Mouse (Mus musculus) stomach, embryonic 16.5 days (tissue): Measurements from ENCODE around the gene Sept3. TPM values are rescaled to one million over a fixed set of nuclear protein-coding genes. Genes with fewer than 3 reads are reported as not detected.
A peak's percentile ranks its signal among the peaks of the same experiment; 100 is the strongest.
"Not testable (repeated sequence)": the region's sequence is repeated elsewhere in the genome, so short reads cannot be mapped to it uniquely, and the experiment has no call there.

Experiments used
- ATAC-seq: fragments of 200-750 bp; cut with Nextera tagmentation; 2 replicates; pipeline ENCODE4 v1.8.0; 2017; ENCODE audit warnings: moderate number of reproducible peaks, moderate TSS enrichment; ENCODE audit not compliant: insufficient read depth, low FRiP score
- H3K27ac ChIP-seq: fragments of 300-500 bp; sonication (generic); 2 replicates; pipeline ENCODE4 v1.5.1; 2014; ENCODE audit warnings: low read length
- H3K27me3 ChIP-seq: fragments of 300-500 bp; sonication (generic); 2 replicates; pipeline ENCODE4 v1.6.1; 2014; ENCODE audit warnings: low read length, control low read depth, mixed read lengths; ENCODE audit not compliant: control insufficient read depth, insufficient read depth
- H3K36me3 ChIP-seq: fragments of 300-500 bp; sonication (generic); 2 replicates; pipeline ENCODE4 v1.6.1; 2014; ENCODE audit warnings: low read length; ENCODE audit not compliant: control insufficient read depth, insufficient read depth
- H3K4me1 ChIP-seq: fragments of 300-500 bp; sonication (generic); 2 replicates; pipeline ENCODE4 v1.6.1; 2014; ENCODE audit warnings: low read length, control low read depth, mixed read lengths; ENCODE audit not compliant: control insufficient read depth, insufficient read depth
- H3K4me2 ChIP-seq: fragments of 300-500 bp; sonication (generic); 2 replicates; pipeline ENCODE4 v1.6.1; 2014; ENCODE audit warnings: low read depth, low read length, mixed read lengths
- H3K4me3 ChIP-seq: fragments of 300-500 bp; sonication (generic); replicated peaks from 2 replicates; pipeline ENCODE4 v1.5.1; 2014; ENCODE audit warnings: mild to moderate bottlenecking, low read length
- H3K9ac ChIP-seq: fragments of 300-500 bp; sonication (generic); 2 replicates; pipeline ENCODE4 v1.6.1; 2014; ENCODE audit warnings: low read length
- H3K9me3 ChIP-seq: fragments of 300-500 bp; sonication (generic); replicated peaks from 2 replicates; pipeline ENCODE4 v1.6.1; 2016; ENCODE audit warnings: low read length, control low read depth; ENCODE audit not compliant: control insufficient read depth
- WGBS: fragments of 180-500 bp; shearing (Covaris S2); extraction: QIAGEN DNeasy Blood & Tissue Kit; methylation state at CpG from one replicate; pipeline ENCODE4 v1.1.7; 2014; 5-methylcytosine and 5-hydroxymethylcytosine counted together
- polyA plus RNA-seq: library from polyadenylated mRNA; unstranded; fragments of >200 nt; fragmentation: Nextera tagmentation; extraction: Ambion mirVana; gene quantifications from 2 replicates; pipeline ENCODE4 v1.2.1, GENCODE M21; 2015

Gene Sept3
- polyA plus RNA-seq, 1 experiment from 2014 or later = 6.1 TPM

GRCm38 (mm10) chr15:82243311-82243710 is 31.4 kb upstream of the Sept3 start:
- Histone ChIP-seq H3K36me3 (no peaks in the 10 kb centered on the region), H3K9me3 (no peaks in the 10 kb centered on the region), H3K9ac (peak overlapping the region; percentile 75), H3K4me1 (peaks cover 7% of the 10 kb centered on the region; the same call in 1 of the 2 replicates), H3K4me2 (peak overlapping the region; percentile 90), H3K27me3 (no peaks in the 10 kb centered on the region), H3K4me3 (peak overlapping the region; percentile 82), H3K27ac (no peak overlapping the region)
- no peak for ATAC-seq
- WGBS = 71% methylated on average over 3 of the region's 3 CpGs

- peak; percentile 8; the same call in 1 of the 2 replicates for ATAC-seq
- Histone ChIP-seq H3K4me2 (peak overlapping the region; percentile 90), H3K9me3 (no peaks in the 10 kb centered on the region), H3K27me3 (no peaks in the 10 kb centered on the region), H3K9ac (peak overlapping the region; percentile 75), H3K4me1 (peaks cover 7% of the 10 kb centered on the region; the same call in 1 of the 2 replicates), H3K27ac (peak overlapping the region; percentile 10; the same call in 1 of the 2 replicates), H3K36me3 (no peaks in the 10 kb centered on the region), H3K4me3 (peak overlapping the region; percentile 82)
- 2% methylated on average over 12 of the region's 12 CpGs for WGBS
Measured at GRCm38 (mm10) chr15:82243742-82244114, 31.0 kb upstream of the Sept3 start.

- WGBS = 0% methylated on average over 65 of the region's 65 CpGs
- Histone ChIP-seq H3K9me3 (no peaks in the 10 kb centered on the region), H3K4me1 (peaks cover 7% of the 10 kb centered on the region; the same call in 1 of the 2 replicates), H3K4me2 (peak within 1 kb of the TSS; percentile 90), H3K9ac (peak within 1 kb of the TSS; percentile 75), H3K27me3 (no peaks in the 10 kb centered on the region), H3K27ac (peak within 1 kb of the TSS; percentile 71), H3K36me3 (no peaks in the 10 kb centered on the region), H3K4me3 (peak within 1 kb of the TSS; percentile 82)
- ATAC-seq = peak; percentile 97
Measured at GRCm38 (mm10) chr15:82244115-82244804, 30.4 kb upstream of the Sept3 start, which contains the start of gene Cenpm. Gene Cenpm, minus strand, starts transcription at chr15:82244748.

GRCm38 (mm10) chr15:82244805-82245161 is 29.9 kb upstream of the Sept3 start:
- peak overlapping the region; percentile 71 for H3K27ac ChIP-seq

GRCm38 (mm10) chr15:82247131-82247776 is 27.4 kb upstream of the Sept3 start:
- H3K9ac ChIP-seq = no peak overlapping the region
- H3K36me3 ChIP-seq = no peaks in the 10 kb centered on the region
- no peaks in the 10 kb centered on the region for H3K9me3 ChIP-seq
- 62% methylated on average over 3 of the region's 3 CpGs for WGBS
- no peaks in the 10 kb centered on the region for H3K27me3 ChIP-seq
- H3K27ac ChIP-seq = no peak overlapping the region
- H3K4me1 ChIP-seq = peaks cover 7% of the 10 kb centered on the region; the same call in 1 of the 2 replicates
- H3K4me3 ChIP-seq = no peak overlapping the region
- no peak for ATAC-seq
- no peak overlapping the region for H3K4me2 ChIP-seq

More at GRCm38 (mm10) chr15:82244805-82245161, 29.9 kb upstream of the Sept3 start:
- not testable (repeated sequence) for H3K4me1 ChIP-seq, H3K9me3 ChIP-seq, H3K36me3 ChIP-seq, H3K27me3 ChIP-seq
- ATAC-seq = 0 out of 2 replicates have a peak, but pooled peaks have one; percentile 2
- Histone ChIP-seq H3K9ac (peak overlapping the region; percentile 75), H3K4me3 (peak overlapping the region; percentile 82), H3K4me2 (peak overlapping the region; percentile 90)
- WGBS = 22% methylated on average over 9 of the region's 9 CpGs

- WGBS = 95% methylated on average over 3 of the region's 3 CpGs
- Histone ChIP-seq H3K4me3 (no peak overlapping the region), H3K27me3 (no peaks in the 10 kb centered on the region), H3K4me1 (no peaks in the 10 kb centered on the region), H3K9ac (no peak overlapping the region), H3K4me2 (no peak overlapping the region), H3K27ac (no peak overlapping the region), H3K36me3 (no peaks in the 10 kb centered on the region), H3K9me3 (no peaks in the 10 kb centered on the region)
- no peak for ATAC-seq
Measured at GRCm38 (mm10) chr15:82251579-82251978, 23.1 kb upstream of the Sept3 start.

GRCm38 (mm10) chr15:82252097-82252496 is 22.6 kb upstream of the Sept3 start, which contains the start of gene 1500009C09Rik:
Gene 1500009C09Rik, plus strand, starts transcription at chr15:82252397.
- Histone ChIP-seq H3K27ac (no peak within 1 kb of the TSS), H3K4me1 (no peaks in the 10 kb centered on the region), H3K4me3 (no peak within 1 kb of the TSS), H3K36me3 (no peaks in the 10 kb centered on the region), H3K27me3 (no peaks in the 10 kb centered on the region), H3K4me2 (no peak within 1 kb of the TSS), H3K9ac (no peak within 1 kb of the TSS), H3K9me3 (no peaks in the 10 kb centered on the region)
- 70% methylated on average over 6 of the region's 6 CpGs for WGBS
- ATAC-seq = no peak

- Histone ChIP-seq H3K4me2 (no peak overlapping the region), H3K9ac (no peak overlapping the region), H3K4me1 (no peaks in the 10 kb centered on the region), H3K4me3 (no peak overlapping the region), H3K27me3 (no peaks in the 10 kb centered on the region), H3K36me3 (no peaks in the 10 kb centered on the region), H3K27ac (no peak overlapping the region), H3K9me3 (no peaks in the 10 kb centered on the region)
- 47% methylated on average over 4 of the region's 4 CpGs for WGBS
- ATAC-seq = no peak
Measured at GRCm38 (mm10) chr15:82255248-82255647, 19.4 kb upstream of the Sept3 start.

GRCm38 (mm10) chr15:82255944-82256383 is 18.7 kb upstream of the Sept3 start:
- H3K9me3 ChIP-seq = no peaks in the 10 kb centered on the region
- H3K27ac ChIP-seq = no peak overlapping the region
- no peak overlapping the region for H3K4me2 ChIP-seq
- H3K36me3 ChIP-seq = no peaks in the 10 kb centered on the region
- WGBS = 34% methylated on average over 10 of the region's 10 CpGs
- H3K27me3 ChIP-seq = no peaks in the 10 kb centered on the region
- ATAC-seq = no peak
- no peak overlapping the region for H3K9ac ChIP-seq
- H3K4me1 ChIP-seq = no peaks in the 10 kb centered on the region
- H3K4me3 ChIP-seq = no peak overlapping the region
